In genomic region chr4:143298431-143299315, GRCm38 (mm10) we compare ENCODE assay signal across 8 mouse cellular contexts. TPM values are rescaled to one million over a fixed set of nuclear protein-coding genes. Genes with fewer than 3 reads are reported as not detected.
DNase-seq lines count a peak whose midpoint lies in the region; ATAC-seq lines count a peak whose summit lies in the region.

No protein-coding gene starts in this region.

- ATAC-seq in forebrain, embryonic 13.5 days = peak; percentile 43
- ATAC-seq in intestine, embryonic 15.5 days = peak; percentile 43
- ATAC-seq in midbrain, embryonic 14.5 days (ENCODE audit: low FRiP score, low TSS enrichment) = peak; percentile 72
- ATAC-seq in activated CD4-positive, CD25-positive, alpha-beta regulatory T cell, adult 4 months = no peak

- no peaks in the 10 kb centered on the region for H3K27me3 ChIP-seq in forebrain, embryonic 13.5 days
- 0 out of 2 replicates have a peak, but pooled peaks cover 4% of the 10 kb centered on the region for H3K27me3 ChIP-seq in intestine, embryonic 15.5 days (replicated peaks)
- H3K27me3 ChIP-seq in midbrain, embryonic 14.5 days (ENCODE audit: control insufficient read depth, insufficient read depth, low read length) = no peaks in the 10 kb centered on the region

- H3K4me3 ChIP-seq in forebrain, embryonic 13.5 days = peak overlapping the region; percentile 49
- peak overlapping the region; percentile 38 for H3K4me3 ChIP-seq in intestine, embryonic 15.5 days (replicated peaks)
- peak overlapping the region; percentile 36 for H3K4me3 ChIP-seq in midbrain, embryonic 14.5 days (replicated peaks; ENCODE audit: low read depth, low read length)

- peak overlapping the region; percentile 65 for H3K27ac ChIP-seq in forebrain, embryonic 13.5 days
- H3K27ac ChIP-seq in intestine, embryonic 15.5 days = no peak overlapping the region
- H3K27ac ChIP-seq in midbrain, embryonic 14.5 days (replicated peaks; ENCODE audit: low read depth, low read length) = peak overlapping the region; percentile 60

- peak overlapping the region; percentile 68 for H3K9ac ChIP-seq in forebrain, embryonic 13.5 days
- H3K9ac ChIP-seq in intestine, embryonic 15.5 days = peak overlapping the region; percentile 51
- peak overlapping the region; percentile 40; the same call in 1 of the 2 replicates for H3K9ac ChIP-seq in midbrain, embryonic 14.5 days (replicated peaks; ENCODE audit: low read length)

- peaks cover 48% of the 10 kb centered on the region for H3K4me1 ChIP-seq in forebrain, embryonic 13.5 days
- peaks cover 13% of the 10 kb centered on the region; the same call in 1 of the 2 replicates for H3K4me1 ChIP-seq in intestine, embryonic 15.5 days (replicated peaks)
- peaks cover 30% of the 10 kb centered on the region for H3K4me1 ChIP-seq in midbrain, embryonic 14.5 days (ENCODE audit: control insufficient read depth, insufficient read depth, low read length)

- H3K36me3 ChIP-seq in forebrain, embryonic 13.5 days (ENCODE audit: poor library complexity, severe bottlenecking) = peaks cover 2% of the 10 kb centered on the region
- H3K36me3 ChIP-seq in intestine, embryonic 15.5 days = no peaks in the 10 kb centered on the region
- no peaks in the 10 kb centered on the region for H3K36me3 ChIP-seq in midbrain, embryonic 14.5 days (ENCODE audit: control insufficient read depth, insufficient read depth, low read length)

- peak overlapping the region; percentile 66 for H3K4me2 ChIP-seq in forebrain, embryonic 13.5 days
- H3K4me2 ChIP-seq in intestine, embryonic 15.5 days (replicated peaks) = peak overlapping the region; percentile 62
- H3K4me2 ChIP-seq in midbrain, embryonic 14.5 days (ENCODE audit: low read length) = peak overlapping the region; percentile 62

- 1% methylated on average over 24 of the region's 24 CpGs for WGBS in forebrain, embryonic 13.5 days
- 16% methylated on average over 24 of the region's 24 CpGs for WGBS in intestine, embryonic 15.5 days
- WGBS in midbrain, embryonic 14.5 days = 2% methylated on average over 24 of the region's 24 CpGs

- no peaks in the 10 kb centered on the region for H3K9me3 ChIP-seq in forebrain, embryonic 13.5 days (replicated peaks)
- no peaks in the 10 kb centered on the region for H3K9me3 ChIP-seq in intestine, embryonic 15.5 days
- H3K9me3 ChIP-seq in midbrain, embryonic 14.5 days (ENCODE audit: control insufficient read depth, low read length) = no peaks in the 10 kb centered on the region

- peak; percentile 16 for DNase-seq in ovary, postnatal 36 days (ENCODE audit: low spot score)
- no peak for DNase-seq in ovary, postnatal 10 days (ENCODE audit: low spot score)
- DNase-seq in midbrain, embryonic 14.5 days = peak; percentile 58
- DNase-seq in c-Kit-positive CD71-positive TER-119-positive erythroid progenitor cells, embryonic 14.5 days (ENCODE audit: low spot score) = no peak
- no peak for DNase-seq in adrenal gland, postnatal 36 days

RNA-seq across cellular contexts. Expression of gene Pdpn, which starts 0.7 kb away (rescaled TPM):
- 59.6 and 62.2 TPM in 2 replicates for polyA plus RNA-seq in forebrain, embryonic 13.5 days (2015; fragmentation: Nextera tagmentation; extraction: Ambion mirVana)
- 24.8 and 27.5 TPM in 2 replicates for polyA plus RNA-seq in intestine, embryonic 15.5 days (2015; fragmentation: Nextera tagmentation; extraction: Ambion mirVana)
- polyA plus RNA-seq in midbrain, embryonic 14.5 days (2014; fragmentation: Nextera tagmentation; extraction: Ambion mirVana) = 41.4 and 61.2 TPM in 2 replicates
- 1 to 10 TPM; 5.1 to 7.4 TPM for total RNA-seq in adrenal gland, postnatal 36 days (2021)
- under 1 TPM in 1 of 2 experiments, not detected in 1; 0.45 TPM for polyA plus RNA-seq in activated CD4-positive, CD25-positive, alpha-beta regulatory T cell, adult 4 months (2017; shearing (Covaris generic))

RNA-seq across cellular contexts. Expression of gene Lrrc38, which starts 50.9 kb away (rescaled TPM):
- not detected in 2 replicates for polyA plus RNA-seq in forebrain, embryonic 13.5 days (2015; fragmentation: Nextera tagmentation; extraction: Ambion mirVana)
- polyA plus RNA-seq in intestine, embryonic 15.5 days (2015; fragmentation: Nextera tagmentation; extraction: Ambion mirVana) = 0.06 TPM in 1 of 2 replicates, not detected in the other
- polyA plus RNA-seq in midbrain, embryonic 14.5 days (2014; fragmentation: Nextera tagmentation; extraction: Ambion mirVana) = 0.21 and 0.39 TPM in 2 replicates
- under 1 TPM in 1 of 2 experiments, not detected in 1; 0.26 TPM for total RNA-seq in adrenal gland, postnatal 36 days (2021)
- not detected for polyA plus RNA-seq in activated CD4-positive, CD25-positive, alpha-beta regulatory T cell, adult 4 months (2017; shearing (Covaris generic))

Comparison
In these comparisons a context has a peak if more than half of its experiments do, and no peak if none do; other contexts are left out.
1. DNase-seq: peak in ovary, postnatal 36 days (single experiment) and midbrain, embryonic 14.5 days (single experiment); none in ovary, postnatal 10 days (single experiment), c-Kit-positive CD71-positive TER-119-positive erythroid progenitor cells, embryonic 14.5 days (single experiment) and adrenal gland, postnatal 36 days (0 of 2).
2. RNA of gene Pdpn, which starts 0.7 kb away (polyA plus RNA-seq): 41.4 to 61.2 TPM in midbrain, embryonic 14.5 days, 59.6 to 62.2 TPM in forebrain, embryonic 13.5 days and 24.8 to 27.5 TPM in intestine, embryonic 15.5 days; 0.45 TPM in activated CD4-positive, CD25-positive, alpha-beta regulatory T cell, adult 4 months; every median in the first group is over 10 times any median in the second.
3. Peak in every context shown above with its lines, with median percentiles within 50 percentile points of each other: H3K4me2 ChIP-seq, H3K4me3 ChIP-seq and H3K9ac ChIP-seq.